Mouse (Mus musculus) spleen, postnatal 4 days (tissue): ENCODE measurements around the gene 4930503B20Rik.
A peak's percentile ranks its signal among the peaks of the same experiment; 100 is the strongest.

Source experiments
- DNase-seq, 2 experiments: peaks; one replicate each; pipeline ENCODE4 v3.0.0; 2022; ENCODE audit warnings: low spot score in 2 of 2

4930503B20Rik gene

GRCm38 (mm10) chr3:146651217-146651616, at the start of gene 4930503B20Rik:
Gene 4930503B20Rik (minus strand): TSS chr3:146651317.
- no peak for DNase-seq

GRCm38 (mm10) chr3:146700051-146700450, 48.9 kb upstream of the 4930503B20Rik start:
- DNase-seq: no peak

- no peak for DNase-seq
Measured at GRCm38 (mm10) chr3:146698982-146699381, 47.9 kb upstream of the 4930503B20Rik start.

GRCm38 (mm10) chr3:146692547-146692946, 41.4 kb upstream of the 4930503B20Rik start:
- no peak for DNase-seq

- no peak for DNase-seq
Measured at GRCm38 (mm10) chr3:146687121-146687725, 36.1 kb upstream of the 4930503B20Rik start.

- no peak for DNase-seq
Measured at GRCm38 (mm10) chr3:146686428-146686827, 35.3 kb upstream of the 4930503B20Rik start.

GRCm38 (mm10) chr3:146684811-146685675, 33.9 kb upstream of the 4930503B20Rik start, which contains the start of gene Samd13:
Gene Samd13 (minus strand): TSS chr3:146685592.
- DNase-seq: peak; percentile 23 to 69

- DNase-seq: no peak
Measured at GRCm38 (mm10) chr3:146683095-146683494, 32.0 kb upstream of the 4930503B20Rik start.

- DNase-seq: peak in 1 of 2 experiments; percentile 66
Measured at GRCm38 (mm10) chr3:146682140-146682651, 31.1 kb upstream of the 4930503B20Rik start.

GRCm38 (mm10) chr3:146681696-146682095, 30.6 kb upstream of the 4930503B20Rik start:
- no peak for DNase-seq

GRCm38 (mm10) chr3:146680625-146681024, 29.5 kb upstream of the 4930503B20Rik start:
- no peak for DNase-seq

GRCm38 (mm10) chr3:146679646-146680045, 28.5 kb upstream of the 4930503B20Rik start:
- DNase-seq: no peak

GRCm38 (mm10) chr3:146676193-146676592, 25.1 kb upstream of the 4930503B20Rik start:
- no peak for DNase-seq

GRCm38 (mm10) chr3:146675101-146675500, 24.0 kb upstream of the 4930503B20Rik start:
- no peak for DNase-seq

- DNase-seq: no peak
Measured at GRCm38 (mm10) chr3:146671121-146671520, 20.0 kb upstream of the 4930503B20Rik start.

- no peak for DNase-seq
Measured at GRCm38 (mm10) chr3:146661907-146662306, 10.8 kb upstream of the 4930503B20Rik start.

- DNase-seq: no peak
Measured at GRCm38 (mm10) chr3:146661001-146661400, 9.9 kb upstream of the 4930503B20Rik start.

GRCm38 (mm10) chr3:146659321-146659720, 8.2 kb upstream of the 4930503B20Rik start:
- no peak for DNase-seq

GRCm38 (mm10) chr3:146658061-146658639, 7.0 kb upstream of the 4930503B20Rik start:
- DNase-seq: no peak

GRCm38 (mm10) chr3:146657433-146657832, 6.3 kb upstream of the 4930503B20Rik start:
- DNase-seq: no peak

GRCm38 (mm10) chr3:146655111-146655577, 4.0 kb upstream of the 4930503B20Rik start:
- DNase-seq: no peak

GRCm38 (mm10) chr3:146653692-146654091, 2.6 kb upstream of the 4930503B20Rik start:
- DNase-seq: peak in 1 of 2 experiments; percentile 15
